Mouse (Mus musculus) heart, embryonic 11.5 days (tissue): ENCODE measurements around the gene Ccdc102a. TPM values are rescaled to one million over a fixed set of nuclear protein-coding genes. Genes with fewer than 3 reads are reported as not detected.

ENCODE experiments used
- ATAC-seq: fragments of 200-750 bp; cut with Nextera tagmentation; replicated peaks from 2 replicates; pipeline ENCODE4 v1.8.0; 2017; ENCODE audit warnings: moderate library complexity; ENCODE audit not compliant: insufficient number of reproducible peaks, low FRiP score, low TSS enrichment
- H3K27ac ChIP-seq: fragments of 300-500 bp; sonication (generic); 2 replicates; pipeline ENCODE4 v1.5.1; 2014; ENCODE audit warnings: mild to moderate bottlenecking, low read depth, low read length
- H3K27me3 ChIP-seq: fragments of 300-500 bp; sonication (generic); 2 replicates; pipeline ENCODE4 v1.6.1; 2014; ENCODE audit warnings: mild to moderate bottlenecking, low read length, mixed read lengths; ENCODE audit not compliant: control insufficient read depth, insufficient read depth
- H3K36me3 ChIP-seq: fragments of 300-500 bp; sonication (generic); 2 replicates; pipeline ENCODE4 v1.6.1; 2014; ENCODE audit warnings: mild to moderate bottlenecking, low read length, moderate library complexity, mixed read lengths; ENCODE audit not compliant: control insufficient read depth, insufficient read depth
- H3K4me1 ChIP-seq: fragments of 300-500 bp; sonication (generic); 2 replicates; pipeline ENCODE4 v1.6.1; 2014; ENCODE audit warnings: low read length; ENCODE audit not compliant: control insufficient read depth, insufficient read depth
- H3K4me2 ChIP-seq: fragments of 300-500 bp; sonication (generic); 2 replicates; pipeline ENCODE4 v1.6.1; 2014; ENCODE audit warnings: mild to moderate bottlenecking, moderate library complexity
- H3K4me3 ChIP-seq: fragments of 300-500 bp; sonication (generic); 2 replicates; pipeline ENCODE4 v1.5.1; 2014; ENCODE audit warnings: low read depth, low read length
- H3K9ac ChIP-seq: fragments of 300-500 bp; sonication (generic); 2 replicates; pipeline ENCODE4 v1.6.1; 2014; ENCODE audit warnings: mild to moderate bottlenecking, low read depth, low read length, moderate library complexity
- H3K9me3 ChIP-seq: fragments of 300-500 bp; sonication (generic); replicated peaks from 2 replicates; pipeline ENCODE4 v1.6.1; 2016; ENCODE audit warnings: low read length; ENCODE audit not compliant: control insufficient read depth
- WGBS: fragments of 180-500 bp; shearing (Covaris S2); extraction: QIAGEN DNeasy Blood & Tissue Kit; methylation state at CpG from one replicate; pipeline ENCODE4 v1.1.7; 2014; ENCODE audit not compliant: insufficient replicate concordance; 5-methylcytosine and 5-hydroxymethylcytosine counted together
- polyA plus RNA-seq: library from polyadenylated mRNA; unstranded; fragments of >200 nt; fragmentation: Nextera tagmentation; extraction: Ambion mirVana; gene quantifications from 2 replicates; pipeline ENCODE4 v1.2.1, GENCODE M21; 2014

Ccdc102a gene
- polyA plus RNA-seq = 22.8 and 24.8 TPM in 2 replicates

GRCm38 (mm10) chr8:94917851-94918495, at the start of gene Ccdc102a:
Gene Ccdc102a (minus strand): TSS chr8:94918098.
- H3K4me3 ChIP-seq = peak within 1 kb of the TSS; percentile 91

GRCm38 (mm10) chr8:94967554-94967953, 49.7 kb upstream of the Ccdc102a start:
- Histone ChIP-seq H3K9me3 (no peaks in the 10 kb centered on the region), H3K4me1 (peaks cover 11% of the 10 kb centered on the region), H3K9ac (no peak overlapping the region), H3K27me3 (no peaks in the 10 kb centered on the region; the same call in 1 of the 2 replicates), H3K36me3 (no peaks in the 10 kb centered on the region), H3K4me2 (no peak overlapping the region), H3K27ac (no peak overlapping the region), H3K4me3 (no peak overlapping the region)
- ATAC-seq = no peak
- WGBS = 78% methylated on average over 3 of the region's 3 CpGs

More at GRCm38 (mm10) chr8:94917851-94918495, at the start of gene Ccdc102a:
- 1% methylated on average over 51 of the region's 51 CpGs for WGBS
- ATAC-seq = peak; percentile 70
- Histone ChIP-seq H3K9me3 (no peaks in the 10 kb centered on the region), H3K27ac (peak within 1 kb of the TSS; percentile 81), H3K4me1 (peaks cover 57% of the 10 kb centered on the region), H3K36me3 (no peaks in the 10 kb centered on the region), H3K4me2 (peak within 1 kb of the TSS; percentile 87), H3K9ac (peak within 1 kb of the TSS; percentile 92), H3K27me3 (peaks cover 2% of the 10 kb centered on the region; the same call in 1 of the 2 replicates)

- Histone ChIP-seq H3K27me3 (no peaks in the 10 kb centered on the region; the same call in 1 of the 2 replicates), H3K27ac (no peak overlapping the region), H3K9ac (no peak overlapping the region), H3K36me3 (no peaks in the 10 kb centered on the region), H3K4me2 (no peak overlapping the region), H3K9me3 (no peaks in the 10 kb centered on the region), H3K4me3 (no peak overlapping the region), H3K4me1 (peaks cover 11% of the 10 kb centered on the region)
- 68% methylated on average over 4 of the region's 4 CpGs for WGBS
- ATAC-seq = no peak
Observed at GRCm38 (mm10) chr8:94967071-94967470, 49.2 kb upstream of the Ccdc102a start.

- ATAC-seq = no peak
- H3K27me3 ChIP-seq = no peaks in the 10 kb centered on the region; the same call in 1 of the 2 replicates
- WGBS = 14% methylated on average over 7 of the region's 7 CpGs
- peaks cover 11% of the 10 kb centered on the region for H3K4me1 ChIP-seq
- no peak overlapping the region for H3K4me2 ChIP-seq
- no peak overlapping the region for H3K4me3 ChIP-seq
- H3K9me3 ChIP-seq = no peaks in the 10 kb centered on the region
- no peaks in the 10 kb centered on the region for H3K36me3 ChIP-seq
- H3K27ac ChIP-seq = no peak overlapping the region
- no peak overlapping the region for H3K9ac ChIP-seq
Observed at GRCm38 (mm10) chr8:94966578-94966977, 48.7 kb upstream of the Ccdc102a start.

GRCm38 (mm10) chr8:94964828-94965227, 46.9 kb upstream of the Ccdc102a start:
- WGBS = 18% methylated on average over 10 of the region's 10 CpGs

GRCm38 (mm10) chr8:94962201-94962600, 44.3 kb upstream of the Ccdc102a start:
- Histone ChIP-seq H3K9ac (no peak overlapping the region), H3K4me3 (no peak overlapping the region), H3K27ac (no peak overlapping the region), H3K27me3 (no peaks in the 10 kb centered on the region), H3K36me3 (no peaks in the 10 kb centered on the region), H3K4me2 (no peak overlapping the region), H3K9me3 (no peaks in the 10 kb centered on the region), H3K4me1 (peaks cover 11% of the 10 kb centered on the region)
- 84% methylated on average over 1 of the region's 1 CpGs for whole genome bisulfite sequencing
- no peak for ATAC-seq

More at GRCm38 (mm10) chr8:94964828-94965227, 46.9 kb upstream of the Ccdc102a start:
- peaks cover 11% of the 10 kb centered on the region for H3K4me1 ChIP-seq
- H3K9ac ChIP-seq = peak overlapping the region; percentile 12; the same call in 1 of the 2 replicates
- ATAC-seq = peak; percentile 80
- H3K9me3 ChIP-seq = no peaks in the 10 kb centered on the region
- H3K4me2 ChIP-seq = peak overlapping the region; percentile 5; the same call in 1 of the 2 replicates
- no peak overlapping the region for H3K4me3 ChIP-seq
- H3K27me3 ChIP-seq = no peaks in the 10 kb centered on the region; the same call in 1 of the 2 replicates
- H3K36me3 ChIP-seq = no peaks in the 10 kb centered on the region
- peak overlapping the region; percentile 59 for H3K27ac ChIP-seq

- Histone ChIP-seq H3K27ac (no peak overlapping the region), H3K4me3 (no peak overlapping the region), H3K9ac (no peak overlapping the region), H3K4me2 (no peak overlapping the region), H3K4me1 (peaks cover 12% of the 10 kb centered on the region), H3K36me3 (no peaks in the 10 kb centered on the region), H3K27me3 (no peaks in the 10 kb centered on the region), H3K9me3 (no peaks in the 10 kb centered on the region)
- no peak for ATAC-seq
- 83% methylated on average over 1 of the region's 1 CpGs for WGBS
Observed at GRCm38 (mm10) chr8:94956078-94956574, 38.2 kb upstream of the Ccdc102a start.

GRCm38 (mm10) chr8:94954921-94955758, 37.2 kb upstream of the Ccdc102a start:
- no peak overlapping the region for H3K4me3 ChIP-seq
- no peaks in the 10 kb centered on the region for H3K9me3 ChIP-seq
- H3K36me3 ChIP-seq = no peaks in the 10 kb centered on the region
- H3K27me3 ChIP-seq = no peaks in the 10 kb centered on the region
- 24% methylated on average over 9 of the region's 9 CpGs for WGBS
- H3K9ac ChIP-seq = no peak overlapping the region
- H3K27ac ChIP-seq = no peak overlapping the region
- H3K4me1 ChIP-seq = peaks cover 12% of the 10 kb centered on the region
- no peak for ATAC-seq
- no peak overlapping the region for H3K4me2 ChIP-seq
